Mouse (Mus musculus) CH12.LX (cell line): Measurements from ENCODE around the gene Gm9. TPM values are rescaled to one million over a fixed set of nuclear protein-coding genes. Genes with fewer than 3 reads are reported as not detected.

ENCODE experiments used
- DNase-seq: peaks from one replicate; pipeline ENCODE4 v3.0.0-alpha.2; 2013; ENCODE audit errors: extremely low read depth
- H3K27ac ChIP-seq: 2 replicates; pipeline ENCODE4 v1.5.1; 2012; ENCODE audit warnings: low read depth, mild to moderate bottlenecking, control low read depth, moderate library complexity; ENCODE audit not compliant: insufficient read depth
- H3K27me3 ChIP-seq: replicated peaks from 2 replicates; pipeline ENCODE3; 2012; ENCODE audit warnings: inconsistent platforms
- H3K36me3 ChIP-seq, 2 experiments: replicated peaks in 1 of 2; 2 replicates each; pipeline versions ENCODE3 to v1.6.1; 2012; ENCODE audit warnings: inconsistent platforms in 1 of 2, low read length in 1 of 2, mild to moderate bottlenecking in 1 of 2, mixed read lengths in 1 of 2, moderate library complexity in 1 of 2; ENCODE audit not compliant: control insufficient read depth in 1 of 2, insufficient read depth in 1 of 2
- H3K4me1 ChIP-seq, 2 experiments: 2 replicates each; pipeline ENCODE4 v1.6.1; 2012; ENCODE audit warnings: inconsistent platforms in 1 of 2, moderate library complexity in 1 of 2; ENCODE audit not compliant: insufficient read depth in 2 of 2, control insufficient read depth in 1 of 2
- H3K4me2 ChIP-seq: 2 replicates; pipeline ENCODE4 v1.6.1; 2012; ENCODE audit warnings: low read depth, mild to moderate bottlenecking, control low read depth; ENCODE audit not compliant: poor library complexity, insufficient read depth, severe bottlenecking
- H3K4me3 ChIP-seq, 3 experiments: fragments of 150-350 bp in 1 of 3; sonication (generic) in 1 of 3; replicated peaks in 1 of 3; 2 replicates each; pipeline versions ENCODE3 to v1.5.1; 2011 to 2012; ENCODE audit warnings: low read depth in 2 of 3, low read length in 2 of 3, mild to moderate bottlenecking in 2 of 3, moderate library complexity in 2 of 3, control low read depth in 1 of 3, improper control_type of control experiment in 1 of 3, inconsistent platforms in 1 of 3, mixed read lengths in 1 of 3; ENCODE audit not compliant: poor library complexity in 1 of 3
- H3K79me2 ChIP-seq: replicated peaks from 2 replicates; pipeline ENCODE4 v1.6.1; 2012; ENCODE audit warnings: mild to moderate bottlenecking, moderate library complexity; ENCODE audit not compliant: control insufficient read depth, poor library complexity, insufficient read depth, severe bottlenecking; ENCODE audit errors: extremely low read depth
- H3K9ac ChIP-seq: 2 replicates; pipeline ENCODE4 v1.6.1; 2012; ENCODE audit warnings: low read depth, mild to moderate bottlenecking, control low read depth, moderate library complexity; ENCODE audit not compliant: insufficient read depth
- H3K9me3 ChIP-seq: replicated peaks from 2 replicates; pipeline ENCODE3; 2012; ENCODE audit warnings: low read length, inconsistent platforms, mixed read lengths
- BHLHE40 ChIP-seq: IDR thresholded peaks from 2 replicates; pipeline ENCODE4 v1.6.1; 2011; ENCODE audit warnings: mild to moderate bottlenecking, low read depth, low read length, improper control_type of control experiment
- CHD1 ChIP-seq: IDR thresholded peaks from 2 replicates; pipeline ENCODE4 v1.6.1; 2012; ENCODE audit warnings: low read depth, low read length, improper control_type of control experiment, inconsistent platforms
- CHD2 ChIP-seq: IDR thresholded peaks from 2 replicates; pipeline ENCODE4 v1.6.1; 2011; ENCODE audit warnings: low read length, improper control_type of control experiment
- CTCF ChIP-seq, 2 experiments: IDR thresholded peaks in 1 of 2; conservative IDR thresholded peaks in 1 of 2; 2 replicates each; pipeline ENCODE4 v1.5.1; 2011 to 2012; ENCODE audit warnings: low read depth in 2 of 2, low read length in 2 of 2, improper control_type of control experiment in 1 of 2, inconsistent platforms in 1 of 2, mild to moderate bottlenecking in 1 of 2, moderate library complexity in 1 of 2
- ELF1 ChIP-seq: IDR thresholded peaks from 2 replicates; pipeline ENCODE4 v1.6.1; 2014; ENCODE audit warnings: low read depth, mild to moderate bottlenecking, inconsistent platforms, low read length, improper control_type of control experiment
- EP300 ChIP-seq: IDR thresholded peaks from 2 replicates; pipeline ENCODE4 v1.6.1; 2011; ENCODE audit warnings: low read length, improper control_type of control experiment
- ETS1 ChIP-seq: conservative IDR thresholded peaks from 2 replicates; pipeline ENCODE4 v1.6.1; 2012; ENCODE audit warnings: low read depth, mild to moderate bottlenecking, inconsistent platforms, low read length, improper control_type of control experiment, moderate library complexity
- IRF4 ChIP-seq: IDR thresholded peaks from 2 replicates; pipeline ENCODE4 v1.6.1; 2014; ENCODE audit warnings: low read depth, mild to moderate bottlenecking, inconsistent platforms, low read length, improper control_type of control experiment
- JUN ChIP-seq: IDR thresholded peaks from 2 replicates; pipeline ENCODE4 v1.6.1; 2011; ENCODE audit warnings: low read depth, mild to moderate bottlenecking, low read length, improper control_type of control experiment, moderate library complexity; ENCODE audit not compliant: insufficient read depth
- KAT2A ChIP-seq: IDR thresholded peaks from 2 replicates; pipeline ENCODE4 v1.6.1; 2012; ENCODE audit warnings: low read length, improper control_type of control experiment, inconsistent platforms; ENCODE audit not compliant: insufficient replicate concordance
- MAFK ChIP-seq: IDR thresholded peaks from 2 replicates; pipeline ENCODE4 v1.6.1; 2011; ENCODE audit warnings: low read length, improper control_type of control experiment; ENCODE audit not compliant: insufficient replicate concordance
- MAZ ChIP-seq: IDR thresholded peaks from 2 replicates; pipeline ENCODE4 v1.6.1; 2012; ENCODE audit warnings: low read depth, mild to moderate bottlenecking, inconsistent platforms, low read length, improper control_type of control experiment, moderate library complexity
- MXI1 ChIP-seq: IDR thresholded peaks from 2 replicates; pipeline ENCODE4 v1.6.1; 2011; ENCODE audit warnings: mild to moderate bottlenecking, low read depth, low read length, improper control_type of control experiment
- NELFE ChIP-seq: IDR thresholded peaks from 2 replicates; pipeline ENCODE4 v1.6.1; 2011; ENCODE audit warnings: low read depth, low read length, improper control_type of control experiment
- POLR2A ChIP-seq: IDR thresholded peaks from 2 replicates; pipeline ENCODE4 v1.6.1; 2011; ENCODE audit warnings: low read depth, mild to moderate bottlenecking, improper control_type of control experiment, low read length
- POLR2AphosphoS2 ChIP-seq: IDR thresholded peaks from 2 replicates; pipeline ENCODE4 v1.6.1; 2011; ENCODE audit warnings: low read depth, low read length, improper control_type of control experiment
- RAD21 ChIP-seq: IDR thresholded peaks from 2 replicates; pipeline ENCODE4 v1.6.1; 2011; ENCODE audit warnings: low read depth, mild to moderate bottlenecking, low read length, improper control_type of control experiment, moderate library complexity
- RCOR1 ChIP-seq: conservative IDR thresholded peaks from 2 replicates; pipeline ENCODE4 v1.6.1; 2012; ENCODE audit warnings: low read depth, mild to moderate bottlenecking, inconsistent platforms, low read length, improper control_type of control experiment
- SIN3A ChIP-seq: IDR thresholded peaks from 2 replicates; pipeline ENCODE4 v1.6.1; 2012; ENCODE audit warnings: low read length, improper control_type of control experiment, inconsistent platforms
- TBP ChIP-seq: conservative IDR thresholded peaks from 2 replicates; pipeline ENCODE4 v1.6.1; 2011; ENCODE audit warnings: low read depth, low read length, improper control_type of control experiment
- TCF12 ChIP-seq: IDR thresholded peaks from 2 replicates; pipeline ENCODE4 v1.6.1; 2014; ENCODE audit warnings: low read depth, mild to moderate bottlenecking, inconsistent platforms, low read length, improper control_type of control experiment
- UBTF ChIP-seq: IDR thresholded peaks from 2 replicates; pipeline ENCODE4 v1.6.1; 2012; ENCODE audit warnings: low read depth, mild to moderate bottlenecking, inconsistent platforms, low read length, improper control_type of control experiment, moderate library complexity
- USF1 ChIP-seq: IDR thresholded peaks from 2 replicates; pipeline ENCODE4 v1.6.1; 2014; ENCODE audit warnings: low read depth, mild to moderate bottlenecking, inconsistent platforms, low read length, improper control_type of control experiment
- USF2 ChIP-seq: conservative IDR thresholded peaks from 2 replicates; pipeline ENCODE4 v1.6.1; 2011; ENCODE audit warnings: low read depth, low read length, improper control_type of control experiment
- ZC3H11A ChIP-seq: IDR thresholded peaks from 2 replicates; pipeline ENCODE4 v1.6.1; 2012; ENCODE audit warnings: low read depth, mild to moderate bottlenecking, inconsistent platforms, low read length, improper control_type of control experiment
- ZKSCAN1 ChIP-seq: IDR thresholded peaks from 2 replicates; pipeline ENCODE4 v1.6.1; 2012; ENCODE audit warnings: low read depth, inconsistent platforms, low read length, improper control_type of control experiment, borderline replicate concordance
- ZMIZ1 ChIP-seq: IDR thresholded peaks from 2 replicates; pipeline ENCODE4 v1.6.1; 2012; ENCODE audit warnings: low read depth, mild to moderate bottlenecking, inconsistent platforms, low read length, improper control_type of control experiment
- ZNF384 ChIP-seq: IDR thresholded peaks from 2 replicates; pipeline ENCODE4 v1.6.1; 2012; ENCODE audit warnings: low read depth, low read length, improper control_type of control experiment, inconsistent platforms
- dilution Hi-C: fragments of 300-500 bp; cut with MboI; formaldehyde crosslinking; loops from 2 replicates; pipeline ENCODE4 v1.14.3; 2020; ENCODE audit warnings: low sequenced_read_pairs; ENCODE audit not compliant: extremely low pct_unique_long_range_greater_than_20kb, extremely low pct_ligation_motif_present
- in situ Hi-C: fragments of 300-500 bp; cut with MboI; formaldehyde crosslinking; loops from 3 replicates; pipeline ENCODE4 v1.14.3; 2019; ENCODE audit warnings: low sequenced_read_pairs, low pct_ligation_motif_present, low pct_unique_long_range_greater_than_20kb, mixed read lengths
- polyA plus RNA-seq: library from polyadenylated mRNA; unstranded; fragments of >175 nt; gene quantifications from 2 replicates; pipeline ENCODE4 v1.2.1, GENCODE M21; 2012; ENCODE audit warnings: low read depth; ENCODE audit not compliant: insufficient read length
- total RNA-seq, 2 experiments: library from RNA; depleted of rRNA; stranded (reverse); fragments of 300-350 nt in 1 of 2; fragments of >200 nt in 1 of 2; gene quantifications; 2 replicates each; pipeline ENCODE4 v1.2.3; 2012 to 2014

Gm9 gene
- total and polyA plus RNA-seq, 3 experiments = not detected

DNA sequence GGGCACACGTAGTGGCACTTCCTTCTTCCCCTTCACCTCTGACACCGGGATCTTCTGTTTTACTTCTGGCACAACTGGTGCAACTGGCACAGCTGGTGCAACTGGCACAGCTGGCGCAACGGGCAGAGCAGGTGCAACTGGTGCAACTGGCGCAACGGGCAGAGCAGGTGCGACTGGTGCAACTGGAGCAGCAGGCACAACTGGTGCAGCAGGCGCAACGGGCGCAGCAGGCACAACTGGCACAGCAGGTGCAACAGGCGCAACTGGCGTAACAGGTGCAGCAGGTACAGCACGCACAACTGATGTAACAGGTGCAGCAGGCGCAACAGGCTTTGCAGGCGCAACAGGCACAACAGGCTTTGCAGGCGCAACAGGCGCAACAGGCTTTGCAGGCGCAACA lies 47.7 kb downstream of the Gm9 start:
- peaks cover 0 to 3% of the 10 kb centered on the region in 2 experiments; a peak in 1 of 4 replicates for H3K4me1 ChIP-seq
- no peak overlapping the region for H3K9ac ChIP-seq
- in situ Hi-C loops (no loop called here), dilution Hi-C loops (no loop called here)
- TF ChIP-seq SIN3A = no peak
- TF ChIP-seq UBTF = no peak
- no peak for TF ChIP-seq ETS1
- no peak for TF ChIP-seq ZMIZ1
- TF ChIP-seq TBP = no peak
- no peak for TF ChIP-seq CTCF (conservative IDR thresholded peaks at IDR 0.05 in 1 of 2, IDR thresholded peaks at IDR 0.05 in 1 of 2; ENCODE audit: low read depth in 2 of 2, low read length in 2 of 2)
- no peak for TF ChIP-seq ZNF384
- no peak for TF ChIP-seq NELFE
- TF ChIP-seq ZKSCAN1 = no peak
- TF ChIP-seq USF1 = no peak
- no peak for TF ChIP-seq JUN
- TF ChIP-seq CHD2 = no peak
- no peak for TF ChIP-seq RAD21
- no peak for TF ChIP-seq POLR2A
- TF ChIP-seq POLR2AphosphoS2 = no peak
- TF ChIP-seq KAT2A = no peak
- TF ChIP-seq USF2 = no peak
- no peak for TF ChIP-seq ELF1
- TF ChIP-seq MAFK = no peak
- H3K4me2 ChIP-seq = no peak overlapping the region
- H3K27ac ChIP-seq = no peak overlapping the region
- no peak for DNase-seq
- no peaks in the 10 kb centered on the region for H3K9me3 ChIP-seq
- no peaks in the 10 kb centered on the region for H3K27me3 ChIP-seq
- no peaks in the 10 kb centered on the region for H3K79me2 ChIP-seq
- H3K4me3 ChIP-seq = no peak overlapping the region
- H3K36me3 ChIP-seq = peaks cover 6 to 15% of the 10 kb centered on the region in 2 experiments

DNA sequence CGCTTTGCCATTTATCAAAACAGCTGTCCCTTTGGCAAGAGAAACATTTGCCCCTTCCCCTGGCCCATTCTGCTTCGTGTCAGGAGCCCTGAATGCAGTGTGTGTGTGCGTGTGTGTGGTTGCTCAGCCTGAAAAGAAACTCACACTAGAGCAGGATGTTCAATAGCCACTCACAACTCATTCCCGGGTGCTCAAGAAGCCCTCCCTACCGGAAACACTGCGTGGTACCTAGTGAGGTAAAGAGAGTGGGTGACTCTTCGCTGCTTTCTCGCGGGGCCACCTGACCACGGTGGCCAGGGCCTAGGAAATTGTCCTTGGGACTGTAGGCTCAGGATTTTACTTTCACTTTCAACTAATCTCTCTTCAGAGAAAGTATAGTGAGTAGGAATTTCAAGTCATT lies 49.7 kb downstream of the Gm9 start:
- H3K4me3 ChIP-seq = no peak overlapping the region

More for the DNA sequence above, 49.7 kb downstream of the Gm9 start:
- no peaks in the 10 kb centered on the region for H3K9me3 ChIP-seq
- H3K4me1 ChIP-seq = peaks cover 0 to 3% of the 10 kb centered on the region in 2 experiments; a peak in 1 of 4 replicates
- dilution Hi-C loops (no loop called here), in situ Hi-C loops (no loop called here)
- H3K79me2 ChIP-seq = no peaks in the 10 kb centered on the region
- DNase-seq = no peak
- H3K36me3 ChIP-seq = peaks cover 9 to 25% of the 10 kb centered on the region in 2 experiments
- no peak overlapping the region for H3K9ac ChIP-seq
- H3K27me3 ChIP-seq = no peaks in the 10 kb centered on the region
- no peak for TF ChIP-seq UBTF
- TF ChIP-seq BHLHE40 = no peak
- no peak for TF ChIP-seq RCOR1
- no peak for TF ChIP-seq MAFK
- TF ChIP-seq MXI1 = no peak
- no peak for TF ChIP-seq TBP
- TF ChIP-seq TCF12 = no peak
- no peak for TF ChIP-seq ZNF384
- no peak for TF ChIP-seq POLR2AphosphoS2
- no peak for TF ChIP-seq CTCF (conservative IDR thresholded peaks at IDR 0.05 in 1 of 2, IDR thresholded peaks at IDR 0.05 in 1 of 2; ENCODE audit: low read depth in 2 of 2, low read length in 2 of 2)
- TF ChIP-seq MAZ = no peak
- TF ChIP-seq ETS1 = no peak
- TF ChIP-seq SIN3A = no peak
- TF ChIP-seq IRF4 = no peak
- no peak for TF ChIP-seq ZC3H11A
- no peak for TF ChIP-seq CHD1
- no peak for TF ChIP-seq EP300
- no peak overlapping the region for H3K4me2 ChIP-seq
- H3K27ac ChIP-seq = no peak overlapping the region
